Mouse (Mus musculus) embryonic facial prominence, embryonic 10.5 days (tissue): ENCODE results near the gene Olfr1344. TPM values are rescaled to one million over a fixed set of nuclear protein-coding genes. Genes with fewer than 3 reads are reported as not detected.
"Not testable (repeated sequence)": the region's sequence is repeated elsewhere in the genome, so short reads cannot be mapped to it uniquely, and the experiment has no call there.

ENCODE experiments used
- DNase-seq: peaks from one replicate; pipeline ENCODE4 v3.0.0-alpha.2; 2017; ENCODE audit warnings: low spot score
- H3K27ac ChIP-seq: fragments of 300-500 bp; sonication (generic); replicated peaks from 2 replicates; pipeline ENCODE4 v1.5.1; 2016; ENCODE audit warnings: mild to moderate bottlenecking
- H3K27me3 ChIP-seq: fragments of 300-500 bp; sonication (generic); replicated peaks from 2 replicates; pipeline ENCODE4 v1.6.1; 2016; ENCODE audit warnings: low read depth, mild to moderate bottlenecking; ENCODE audit not compliant: poor library complexity, severe bottlenecking
- H3K36me3 ChIP-seq: fragments of 300-500 bp; sonication (generic); replicated peaks from 2 replicates; pipeline ENCODE4 v1.6.1; 2016; ENCODE audit warnings: mild to moderate bottlenecking, moderate library complexity
- H3K4me1 ChIP-seq: fragments of 300-500 bp; sonication (generic); 2 replicates; pipeline ENCODE4 v1.6.1; 2016
- H3K4me3 ChIP-seq: fragments of 300-500 bp; sonication (generic); 2 replicates; pipeline ENCODE4 v1.5.1; 2016; ENCODE audit warnings: mild to moderate bottlenecking, moderate library complexity
- H3K9me3 ChIP-seq: fragments of 300-500 bp; sonication (generic); 2 replicates; pipeline ENCODE4 v1.6.1; 2016; ENCODE audit warnings: mild to moderate bottlenecking
- WGBS: fragments of 180-500 bp; shearing (Covaris S2); methylation state at CpG from one replicate; pipeline ENCODE4 v1.1.7; 2016; 5-methylcytosine and 5-hydroxymethylcytosine counted together
- polyA plus RNA-seq: library from polyadenylated mRNA; unstranded; fragments of >200 nt; fragmentation: Nextera tagmentation; extraction: Ambion mirVana; gene quantifications from 2 replicates; pipeline ENCODE4 v1.2.1, GENCODE M21; 2016

The Olfr1344 gene
- polyA plus RNA-seq, 1 experiment from 2014 or later, result not detected

DNA sequence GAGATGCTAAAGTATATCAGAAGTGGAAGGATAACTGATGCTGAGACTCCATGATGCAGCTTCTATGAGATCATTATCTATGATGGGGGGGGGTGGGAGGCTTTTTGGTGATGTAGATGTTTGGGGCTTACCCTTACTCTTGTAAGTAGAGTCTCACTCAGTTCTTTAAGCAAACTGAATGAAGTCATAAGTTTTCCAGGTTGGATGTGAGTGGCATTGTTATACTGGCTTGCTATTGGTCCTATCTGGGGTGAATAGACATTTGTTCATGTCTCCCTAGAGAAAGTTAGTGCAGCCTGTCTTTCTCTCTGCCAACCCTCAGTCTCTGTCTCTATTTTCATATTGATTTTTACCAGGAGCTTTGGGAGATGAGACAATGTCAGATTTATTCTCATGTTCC lies 17.4 kb downstream of the Olfr1344 start, which contains the start of gene Olfr1336:
Gene Olfr1336, plus strand, starts transcription at position 301 of the 400 bp plus-strand sequence.
- no peak for DNase-seq
- H3K27me3 ChIP-seq, result no peaks in the 10 kb centered on the region
- no peak within 1 kb of the TSS for H3K4me3 ChIP-seq
- H3K9me3 ChIP-seq, result peaks cover 33% of the 10 kb centered on the region
- H3K36me3 ChIP-seq, result no peaks in the 10 kb centered on the region
- H3K27ac ChIP-seq, result no peak within 1 kb of the TSS
- no peaks in the 10 kb centered on the region for H3K4me1 ChIP-seq

DNA sequence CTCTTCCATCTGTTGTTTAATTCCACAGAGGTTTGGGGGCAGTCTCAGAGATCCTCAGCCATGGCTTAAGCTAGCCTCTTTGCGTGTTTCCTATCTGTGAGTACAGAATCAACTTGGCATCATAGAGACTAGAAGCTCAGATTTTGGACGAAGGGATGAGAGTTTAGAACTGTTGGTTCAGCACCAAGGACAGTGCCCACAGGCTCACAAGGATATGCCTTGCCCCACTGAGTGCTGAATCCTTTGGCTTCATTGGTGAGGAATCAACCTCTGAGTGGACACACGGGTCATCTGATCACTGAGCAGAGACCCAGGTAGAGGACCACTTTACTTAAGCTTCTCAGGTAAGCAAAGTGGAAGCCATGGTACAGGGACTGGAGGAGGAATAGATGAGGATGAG lies 17.9 kb downstream of the Olfr1344 start:
- 49% methylated on average over 3 of the region's 3 CpGs for WGBS
- Histone ChIP-seq H3K36me3 (no peaks in the 10 kb centered on the region), H3K4me3 (no peak overlapping the region), H3K27ac (no peak overlapping the region), H3K27me3 (no peaks in the 10 kb centered on the region), H3K9me3 (peaks cover 38% of the 10 kb centered on the region), H3K4me1 (no peaks in the 10 kb centered on the region)
- DNase-seq, result peak; percentile 22

DNA sequence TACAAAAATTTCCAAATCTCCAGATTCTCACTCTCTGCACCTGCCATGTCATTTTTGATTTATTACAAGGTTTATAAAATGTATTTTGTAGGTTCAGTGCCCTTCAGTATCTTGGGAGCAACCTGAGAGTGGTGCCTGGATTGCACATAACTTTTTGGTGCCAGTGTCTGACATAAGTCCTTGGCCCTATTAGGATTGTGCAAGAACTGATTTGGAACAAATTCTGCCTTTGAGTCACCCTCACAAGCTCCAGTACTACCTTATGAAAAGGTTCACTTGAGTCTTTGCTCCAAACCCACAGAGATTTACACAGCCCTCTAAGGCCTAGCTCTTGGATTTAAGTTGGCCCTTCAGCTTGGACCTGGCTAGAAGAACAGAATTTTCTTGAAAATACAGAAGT lies 28.5 kb downstream of the Olfr1344 start, which contains the start of gene Olfr1346:
Gene Olfr1346, plus strand, starts transcription at position 151 of the 400 bp plus-strand sequence.
- H3K36me3 ChIP-seq, result no peaks in the 10 kb centered on the region
- no peak within 1 kb of the TSS for H3K4me3 ChIP-seq
- DNase-seq, result no peak
- no peaks in the 10 kb centered on the region for H3K4me1 ChIP-seq
- H3K27ac ChIP-seq, result no peak within 1 kb of the TSS
- peaks cover 12% of the 10 kb centered on the region for H3K9me3 ChIP-seq
- H3K27me3 ChIP-seq, result no peaks in the 10 kb centered on the region

DNA sequence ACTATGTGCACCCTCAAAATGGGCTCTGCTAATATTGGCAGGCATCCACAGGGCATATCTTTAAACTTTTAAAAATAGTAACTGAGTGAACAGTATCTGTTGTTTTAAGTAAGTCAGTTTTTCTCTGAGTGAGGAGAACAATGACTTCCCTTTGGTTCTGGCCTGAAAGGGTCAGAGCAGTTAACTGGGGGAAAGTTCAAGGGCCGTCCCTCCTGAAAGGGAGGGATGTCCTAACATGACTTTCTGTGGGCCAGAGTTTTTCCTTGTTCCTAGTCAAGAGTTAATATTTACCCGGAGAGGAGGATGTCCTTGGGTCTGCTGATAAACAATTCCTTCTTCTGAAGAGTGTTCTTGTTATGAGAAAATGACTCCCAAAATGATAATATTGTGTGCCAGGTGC lies 39.1 kb downstream of the Olfr1344 start:
- H3K27me3 ChIP-seq, H3K4me3 ChIP-seq, DNase-seq, H3K27ac ChIP-seq, H3K36me3 ChIP-seq, H3K4me1 ChIP-seq: not testable (repeated sequence)
- H3K9me3 ChIP-seq, result peaks cover 49% of the 10 kb centered on the region
- 81% methylated on average over 2 of the region's 2 CpGs for WGBS

DNA sequence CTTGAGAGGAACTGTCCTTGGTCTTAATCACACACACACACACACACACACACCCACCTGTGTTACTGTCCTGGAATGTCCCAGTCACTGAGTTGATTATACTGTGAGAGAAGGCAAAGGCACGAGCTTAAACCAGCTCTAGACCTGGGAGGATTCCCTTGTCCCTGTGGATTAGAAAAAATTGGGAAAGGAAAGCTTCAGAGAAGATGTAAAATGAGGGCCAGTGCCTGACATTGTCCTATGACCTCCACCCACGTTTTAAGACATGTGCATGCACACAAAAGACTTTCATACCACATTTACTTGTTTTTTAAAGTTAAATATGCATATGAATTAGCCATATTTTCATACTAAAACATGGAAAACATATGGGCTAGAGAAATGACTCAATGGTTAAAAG lies 48.4 kb downstream of the Olfr1344 start, which contains the start of gene Olfr5:
Gene Olfr5, minus strand, starts transcription at position 101 of the 400 bp plus-strand sequence.
- Histone ChIP-seq H3K27ac (no peak within 1 kb of the TSS), H3K27me3 (no peaks in the 10 kb centered on the region), H3K4me1 (no peaks in the 10 kb centered on the region), H3K9me3 (peaks cover 31% of the 10 kb centered on the region), H3K4me3 (no peak within 1 kb of the TSS), H3K36me3 (no peaks in the 10 kb centered on the region)
- WGBS, result 37% methylated on average over 2 of the region's 2 CpGs
- no peak for DNase-seq

Other genes with a start within 250 kb of the Olfr1344 start
- gene Galp, start 241.6 kb upstream of the Olfr1344 start, polyA plus RNA-seq, result not detected in 2 replicates
- not detected in 2 replicates for gene Zscan5b, start 216.4 kb upstream of the Olfr1344 start, polyA plus RNA-seq
- gene Epp13, start 186.0 kb upstream of the Olfr1344 start, polyA plus RNA-seq, result not detected in 2 replicates
- gene Zfp667, start 152.1 kb upstream of the Olfr1344 start, polyA plus RNA-seq, result 6.0 and 6.6 TPM in 2 replicates
- 7.1 and 7.6 TPM in 2 replicates for gene Zfp583, start 107.4 kb upstream of the Olfr1344 start, polyA plus RNA-seq
- 2.3 and 3.1 TPM in 2 replicates for gene Gm3854, start 94.9 kb upstream of the Olfr1344 start, polyA plus RNA-seq
- gene Zfp78, start 75.4 kb upstream of the Olfr1344 start, polyA plus RNA-seq, result 0.88 and 1.3 TPM in 2 replicates
- 9.5 and 10.8 TPM in 2 replicates for gene Zfp28, start 55.4 kb upstream of the Olfr1344 start, polyA plus RNA-seq
- 0.40 and 0.42 TPM in 2 replicates for gene Smim17, start 40.0 kb upstream of the Olfr1344 start, polyA plus RNA-seq
- not detected in 2 replicates for gene Gm20715, start 28.4 kb upstream of the Olfr1344 start, polyA plus RNA-seq
- not detected in 2 replicates for gene Olfr1336, start 17.5 kb downstream of the Olfr1344 start, polyA plus RNA-seq
- not detected in 2 replicates for gene Olfr1346, start 28.4 kb downstream of the Olfr1344 start, polyA plus RNA-seq
- gene Olfr5, start 48.3 kb downstream of the Olfr1344 start, polyA plus RNA-seq, result not detected in 2 replicates
- gene Olfr1347, start 61.1 kb downstream of the Olfr1344 start, polyA plus RNA-seq, result not detected in 2 replicates
- not detected in 2 replicates for gene Olfr1348, start 70.1 kb downstream of the Olfr1344 start, polyA plus RNA-seq
- gene Olfr1349, start 84.3 kb downstream of the Olfr1344 start, polyA plus RNA-seq, result not detected in 2 replicates
- gene Olfr1350, start 126.2 kb downstream of the Olfr1344 start, polyA plus RNA-seq, result not detected in 2 replicates